Mouse (Mus musculus) heart, embryonic 13.5 days (tissue): Measurements from ENCODE around the gene Jagn1. TPM values are rescaled to one million over a fixed set of nuclear protein-coding genes. Genes with fewer than 3 reads are reported as not detected.

Experiments
- ATAC-seq: fragments of 200-750 bp; cut with Nextera tagmentation; 2 replicates; pipeline ENCODE4 v1.8.0; 2017; ENCODE audit warnings: moderate TSS enrichment; ENCODE audit not compliant: insufficient number of reproducible peaks, low FRiP score, low TSS enrichment; ENCODE audit errors: extremely low read depth
- H3K27ac ChIP-seq: fragments of 300-500 bp; sonication (generic); replicated peaks from 2 replicates; pipeline ENCODE4 v1.5.1; 2015; ENCODE audit warnings: moderate library complexity, mild to moderate bottlenecking, inconsistent platforms
- H3K27me3 ChIP-seq: fragments of 300-500 bp; sonication (generic); replicated peaks from 2 replicates; pipeline ENCODE4 v1.6.1; 2015; ENCODE audit warnings: mild to moderate bottlenecking, inconsistent platforms
- H3K36me3 ChIP-seq: fragments of 300-500 bp; sonication (generic); 2 replicates; pipeline ENCODE4 v1.6.1; 2015; ENCODE audit warnings: mild to moderate bottlenecking, inconsistent platforms
- H3K4me1 ChIP-seq: fragments of 300-500 bp; sonication (generic); 2 replicates; pipeline ENCODE4 v1.6.1; 2015; ENCODE audit warnings: inconsistent platforms
- H3K4me2 ChIP-seq: fragments of 300-500 bp; sonication (generic); 2 replicates; pipeline ENCODE4 v1.6.1; 2015; ENCODE audit warnings: inconsistent platforms, mild to moderate bottlenecking, moderate library complexity
- H3K4me3 ChIP-seq: fragments of 300-500 bp; sonication (generic); 2 replicates; pipeline ENCODE4 v1.5.1; 2015; ENCODE audit warnings: moderate library complexity, mild to moderate bottlenecking, inconsistent platforms
- H3K9ac ChIP-seq: fragments of 300-500 bp; sonication (generic); 2 replicates; pipeline ENCODE4 v1.6.1; 2015; ENCODE audit warnings: inconsistent platforms, mild to moderate bottlenecking, moderate library complexity
- H3K9me3 ChIP-seq: fragments of 300-500 bp; sonication (generic); 2 replicates; pipeline ENCODE4 v1.6.1; 2016; ENCODE audit warnings: inconsistent platforms
- WGBS: fragments of 180-500 bp; shearing (Covaris S2); methylation state at CpG from one replicate; pipeline ENCODE4 v1.1.7; 2015; ENCODE audit warnings: mixed read lengths; 5-methylcytosine and 5-hydroxymethylcytosine counted together
- polyA plus RNA-seq: library from polyadenylated mRNA; unstranded; fragments of >200 nt; fragmentation: Nextera tagmentation; extraction: Ambion mirVana; gene quantifications from 2 replicates; pipeline ENCODE4 v1.2.1, GENCODE M21; 2015

The Jagn1 gene
- polyA plus RNA-seq, 1 experiment from 2014 or later, result 59.5 TPM

DNA sequence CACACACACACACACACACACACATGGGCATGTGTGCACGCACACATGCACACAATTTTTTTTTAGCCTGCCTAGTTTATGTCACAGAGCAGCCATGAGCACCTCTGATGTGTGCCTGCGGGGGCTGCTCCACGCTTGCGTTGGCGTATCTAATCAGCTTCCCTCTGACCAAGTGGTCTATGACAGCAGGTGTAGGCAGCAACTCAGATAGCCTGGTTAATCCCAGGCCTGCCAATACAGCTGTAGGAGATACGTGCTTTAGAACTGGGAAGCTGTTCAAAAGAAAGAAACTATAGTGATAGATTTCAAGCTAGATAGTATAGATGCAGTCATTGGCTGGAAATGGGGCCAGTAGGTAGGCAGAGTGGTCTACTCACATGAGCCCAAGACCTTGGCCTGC, 31.3 kb downstream of the Jagn1 start:
- H3K9ac ChIP-seq, result no peak overlapping the region
- no peak for ATAC-seq
- no peaks in the 10 kb centered on the region for H3K9me3 ChIP-seq
- peaks cover 28% of the 10 kb centered on the region for H3K4me1 ChIP-seq
- no peak overlapping the region for H3K4me3 ChIP-seq
- H3K27ac ChIP-seq, result no peak overlapping the region
- no peak overlapping the region for H3K4me2 ChIP-seq
- H3K36me3 ChIP-seq, result no peaks in the 10 kb centered on the region
- H3K27me3 ChIP-seq, result peaks cover 57% of the 10 kb centered on the region
- 59% methylated on average over 6 of the region's 6 CpGs for WGBS

DNA sequence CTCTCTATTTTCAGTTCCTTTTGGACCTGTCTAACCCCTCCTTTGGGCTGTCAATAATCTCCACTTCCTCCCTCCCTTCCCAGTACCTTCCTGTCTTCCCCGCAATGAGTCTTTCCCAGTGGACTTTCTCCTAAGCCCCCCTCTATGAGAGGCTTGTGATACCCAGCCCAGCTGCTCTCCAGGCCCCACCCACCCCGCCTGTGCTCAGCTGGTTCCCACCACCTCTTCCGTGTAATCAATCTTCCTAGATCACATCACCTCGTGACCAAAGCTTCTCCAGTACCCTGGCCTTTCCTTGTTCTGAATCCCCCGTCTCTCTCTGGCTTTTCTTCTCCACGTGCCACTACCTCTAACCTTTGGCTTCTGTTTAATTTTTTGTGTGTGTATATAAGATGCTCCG, 35.0 kb downstream of the Jagn1 start:
- Histone ChIP-seq H3K4me1 (peaks cover 24% of the 10 kb centered on the region), H3K9ac (no peak overlapping the region), H3K4me3 (no peak overlapping the region), H3K36me3 (no peaks in the 10 kb centered on the region), H3K27ac (no peak overlapping the region), H3K27me3 (peaks cover 49% of the 10 kb centered on the region), H3K9me3 (no peaks in the 10 kb centered on the region), H3K4me2 (no peak overlapping the region)
- no peak for ATAC-seq
- WGBS, result 39% methylated on average over 7 of the region's 7 CpGs

DNA sequence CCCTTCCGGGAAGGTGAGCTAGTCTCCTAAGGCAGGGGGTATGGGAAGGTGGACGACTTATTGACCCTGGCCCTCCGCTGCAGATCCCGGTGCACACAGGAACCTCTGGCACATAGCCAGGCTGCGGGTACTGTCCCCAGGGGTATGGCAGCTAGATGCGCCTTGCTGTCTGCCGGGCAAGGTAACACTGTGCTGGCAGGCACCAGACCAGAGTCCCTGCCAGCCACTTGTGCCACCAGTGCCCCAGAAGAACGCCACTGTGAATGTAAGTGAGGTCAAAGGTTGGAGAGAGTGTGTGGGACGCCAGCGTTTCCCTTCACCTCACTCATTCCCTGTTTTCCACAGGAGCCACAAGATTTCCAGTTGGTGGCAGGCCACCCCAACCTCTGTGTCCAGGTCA, 36.5 kb downstream of the Jagn1 start:
- Histone ChIP-seq H3K4me1 (peaks cover 31% of the 10 kb centered on the region), H3K9ac (no peak overlapping the region), H3K9me3 (no peaks in the 10 kb centered on the region), H3K27ac (no peak overlapping the region), H3K4me3 (no peak overlapping the region), H3K36me3 (no peaks in the 10 kb centered on the region), H3K4me2 (no peak overlapping the region), H3K27me3 (peaks cover 45% of the 10 kb centered on the region)
- no peak for ATAC-seq
- WGBS, result 82% methylated on average over 10 of the region's 10 CpGs

GRCm38 (mm10) chr6:113480555-113481373, 38.4 kb downstream of the Jagn1 start:
- Histone ChIP-seq H3K27ac (peak overlapping the region; percentile 51), H3K9ac (no peak overlapping the region; the same call in 1 of the 2 replicates), H3K27me3 (peaks cover 35% of the 10 kb centered on the region), H3K9me3 (no peaks in the 10 kb centered on the region), H3K4me3 (no peak overlapping the region), H3K36me3 (peaks cover under 1% of the 10 kb centered on the region; the same call in 1 of the 2 replicates), H3K4me2 (no peak overlapping the region), H3K4me1 (peaks cover 42% of the 10 kb centered on the region)
- no peak for ATAC-seq
- WGBS, result 48% methylated on average over 18 of the region's 18 CpGs

- Histone ChIP-seq H3K36me3 (peaks cover 11% of the 10 kb centered on the region; the same call in 1 of the 2 replicates), H3K27me3 (peaks cover 27% of the 10 kb centered on the region), H3K4me2 (peak overlapping the region; percentile 82), H3K9me3 (no peaks in the 10 kb centered on the region), H3K4me3 (peak overlapping the region; percentile 56), H3K9ac (peak overlapping the region; percentile 82), H3K27ac (peak overlapping the region; percentile 91), H3K4me1 (peaks cover 45% of the 10 kb centered on the region)
- 1% methylated on average over 65 of the region's 65 CpGs for WGBS
- ATAC-seq, result peak; percentile 15
These were observed 40.2 kb downstream of the Jagn1 start for GRCm38 (mm10) chr6:113482477-113483099.

- peak within 1 kb of the TSS; percentile 82 for H3K4me2 ChIP-seq
- WGBS, result under 1% methylated on average over 26 of the region's 26 CpGs
- peak within 1 kb of the TSS; percentile 91 for H3K27ac ChIP-seq
- H3K9me3 ChIP-seq, result no peaks in the 10 kb centered on the region
- peak within 1 kb of the TSS; percentile 56 for H3K4me3 ChIP-seq
- peaks cover 45% of the 10 kb centered on the region for H3K4me1 ChIP-seq
- peaks cover 27% of the 10 kb centered on the region for H3K27me3 ChIP-seq
- H3K9ac ChIP-seq, result peak within 1 kb of the TSS; percentile 85
- H3K36me3 ChIP-seq, result peaks cover 15% of the 10 kb centered on the region
- ATAC-seq, result peak; percentile 94
These were observed 40.8 kb downstream of the Jagn1 start, which contains the start of gene Creld1 for GRCm38 (mm10) chr6:113483100-113483615. TSS of gene Creld1 (plus strand) at chr6:113483297.

GRCm38 (mm10) chr6:113483729-113484128, 41.4 kb downstream of the Jagn1 start:
- H3K27ac ChIP-seq, result peak overlapping the region; percentile 91
- 12% methylated on average over 10 of the region's 10 CpGs for WGBS
- peak overlapping the region; percentile 85 for H3K9ac ChIP-seq
- peaks cover 21% of the 10 kb centered on the region for H3K36me3 ChIP-seq
- ATAC-seq, result no peak
- H3K27me3 ChIP-seq, result peaks cover 27% of the 10 kb centered on the region
- H3K4me1 ChIP-seq, result peaks cover 45% of the 10 kb centered on the region
- H3K4me2 ChIP-seq, result peak overlapping the region; percentile 82
- peak overlapping the region; percentile 56 for H3K4me3 ChIP-seq
- H3K9me3 ChIP-seq, result no peaks in the 10 kb centered on the region

- no peak for ATAC-seq
- 59% methylated on average over 7 of the region's 7 CpGs for WGBS
- H3K27me3 ChIP-seq, result peaks cover 4% of the 10 kb centered on the region; the same call in 1 of the 2 replicates
- H3K9ac ChIP-seq, result no peak overlapping the region
- H3K9me3 ChIP-seq, result no peaks in the 10 kb centered on the region
- peaks cover 54% of the 10 kb centered on the region for H3K36me3 ChIP-seq
- peaks cover 23% of the 10 kb centered on the region for H3K4me1 ChIP-seq
- H3K4me3 ChIP-seq, result no peak overlapping the region
- H3K4me2 ChIP-seq, result no peak overlapping the region
- H3K27ac ChIP-seq, result no peak overlapping the region
These were observed 44.8 kb downstream of the Jagn1 start for GRCm38 (mm10) chr6:113487125-113487576.

GRCm38 (mm10) chr6:113489410-113489809, 47.0 kb downstream of the Jagn1 start:
- Histone ChIP-seq H3K36me3 (peaks cover 64% of the 10 kb centered on the region), H3K9ac (no peak overlapping the region), H3K4me3 (no peak overlapping the region), H3K9me3 (no peaks in the 10 kb centered on the region), H3K4me2 (no peak overlapping the region), H3K27me3 (0 out of 2 replicates have a peak, but pooled peaks cover 5% of the 10 kb centered on the region), H3K4me1 (peaks cover 12% of the 10 kb centered on the region), H3K27ac (no peak overlapping the region)
- ATAC-seq, result no peak
- 91% methylated on average over 14 of the region's 14 CpGs for WGBS

DNA sequence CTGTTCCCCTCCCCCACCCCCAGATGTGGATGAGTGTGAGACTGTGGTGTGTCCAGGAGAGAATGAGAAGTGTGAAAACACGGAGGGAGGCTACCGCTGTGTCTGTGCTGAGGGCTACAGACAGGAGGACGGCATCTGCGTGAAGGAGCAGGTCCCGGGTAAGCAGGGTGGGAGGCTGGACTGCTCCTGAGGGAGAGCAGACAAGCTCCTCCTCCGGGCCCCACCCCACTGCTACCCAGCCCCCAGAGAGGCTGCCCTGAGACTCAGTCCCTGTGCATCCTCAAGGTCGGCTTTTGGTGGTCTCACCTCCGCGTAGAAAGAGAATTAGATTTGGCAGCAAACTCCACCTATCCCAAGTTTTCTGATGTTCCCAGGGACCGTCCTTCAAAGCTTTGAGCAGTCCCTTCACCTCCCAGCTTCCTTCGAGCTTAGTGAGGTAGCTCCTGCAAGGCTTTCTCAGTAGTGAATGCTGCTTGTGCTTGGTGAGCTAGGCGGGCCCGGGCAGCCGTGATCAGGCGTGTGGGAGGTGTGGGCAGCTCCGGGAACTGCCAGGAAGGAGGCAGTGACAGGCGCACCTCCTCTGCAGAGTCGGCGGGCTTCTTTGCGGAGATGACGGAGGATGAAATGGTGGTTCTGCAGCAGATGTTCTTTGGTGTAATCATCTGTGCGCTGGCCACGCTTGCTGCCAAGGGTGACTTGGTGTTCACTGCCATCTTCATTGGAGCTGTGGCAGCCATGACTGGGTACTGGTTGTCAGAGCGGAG, 49.9 kb downstream of the Jagn1 start:
- Histone ChIP-seq H3K36me3 (peaks cover 53% of the 10 kb centered on the region), H3K9ac (no peak overlapping the region)
- WGBS, result 64% methylated on average over 24 of the region's 24 CpGs

More for the DNA sequence above, 49.9 kb downstream of the Jagn1 start:
- Histone ChIP-seq H3K4me2 (no peak overlapping the region), H3K27me3 (peaks cover 33% of the 10 kb centered on the region), H3K4me3 (no peak overlapping the region), H3K9me3 (no peaks in the 10 kb centered on the region), H3K27ac (no peak overlapping the region), H3K4me1 (peaks cover 18% of the 10 kb centered on the region)
- no peak for ATAC-seq
